Mouse (Mus musculus) lung, adult 2 months (tissue): ENCODE data around the gene Ripor3.

Experiments used
- CTCF ChIP-seq: fragments of 200-500 bp; IDR thresholded peaks from 2 replicates; pipeline ENCODE4 v1.5.1; 2011; ENCODE audit warnings: mild to moderate bottlenecking, low read length, control low read depth; ENCODE audit not compliant: insufficient read depth
- POLR2A ChIP-seq: fragments of 200-500 bp; IDR thresholded peaks from 2 replicates; pipeline ENCODE4 v1.6.1; 2011; ENCODE audit warnings: low read depth, mild to moderate bottlenecking, control low read depth, low read length, borderline replicate concordance; ENCODE audit errors: extremely low read depth

- TF ChIP-seq POLR2A (no peak), CTCF (no peak)
Measured at GRCm38 (mm10) chr2:167960584-167960983, 49.8 kb downstream of the Ripor3 start.
